ENCODE assay signal across 8 mouse cellular contexts in genomic region chr2:33468466-33469097, GRCm38 (mm10). TPM values are rescaled to one million over a fixed set of nuclear protein-coding genes. Genes with fewer than 3 reads are reported as not detected.
DNase-seq lines count a peak whose midpoint lies in the region; ATAC-seq and TF ChIP-seq lines count a peak whose summit lies in the region.

TSS of gene Zbtb43 (minus strand) at chr2:33468559.

- intact Hi-C loops in heart, postnatal 14 days (cut with DNase I) = loop anchor here (2.0 kb wide), 1 partner anchor 36 kb away; no protein-coding TSS in a partner anchor

- peak within 1 kb of the TSS; percentile 95 for H3K4me3 ChIP-seq in ES-Bruce4 (ENCODE audit: low read depth, low read length)
- H3K4me3 ChIP-seq in forebrain, embryonic 14.5 days (ENCODE audit: low read depth, low read length) = peak within 1 kb of the TSS; percentile 97
- peak within 1 kb of the TSS; percentile 92 for H3K4me3 ChIP-seq in neural tube, embryonic 15.5 days (replicated peaks)

- peak; percentile 98 for DNase-seq in forebrain, embryonic 14.5 days (ENCODE audit: low spot score)
- DNase-seq in heart, postnatal 14 days = peak; percentile 95 to 97
- peak; percentile 96 for DNase-seq in layer of hippocampus, adult 11-12 months (ENCODE audit: low spot score)
- DNase-seq in lung, adult 18-20 months = peak; percentile 96 to 97
- peak; percentile 94 for DNase-seq in testis, postnatal 14 days (ENCODE audit: low spot score)

- no peak for TF ChIP-seq CTCF in ES-Bruce4 (IDR thresholded peaks at IDR 0.05; ENCODE audit: low read depth, low read length)

- peak within 1 kb of the TSS; percentile 82 for H3K4me2 ChIP-seq in forebrain, embryonic 14.5 days (ENCODE audit: low read length)
- peak within 1 kb of the TSS; percentile 86 for H3K4me2 ChIP-seq in neural tube, embryonic 15.5 days

- peak within 1 kb of the TSS; percentile 82 for H3K9ac ChIP-seq in ES-Bruce4 (ENCODE audit: low read depth, poor library complexity, severe bottlenecking)
- H3K9ac ChIP-seq in forebrain, embryonic 14.5 days (ENCODE audit: low read length) = peak within 1 kb of the TSS; percentile 90
- H3K9ac ChIP-seq in neural tube, embryonic 15.5 days (replicated peaks) = peak within 1 kb of the TSS; percentile 71

- peak; percentile 92 for ATAC-seq in cerebellum, adult (ENCODE audit: insufficient number of reproducible peaks, low FRiP score, low TSS enrichment)
- peak; percentile 99 for ATAC-seq in forebrain, embryonic 14.5 days
- peak; percentile 93 for ATAC-seq in neural tube, embryonic 15.5 days (ENCODE audit: low FRiP score)

- H3K27ac ChIP-seq in ES-Bruce4 (ENCODE audit: insufficient read depth, low read length) = peak within 1 kb of the TSS; percentile 30; the same call in 1 of the 2 replicates
- H3K27ac ChIP-seq in forebrain, embryonic 14.5 days (ENCODE audit: low read depth, low read length) = peak within 1 kb of the TSS; percentile 48; the same call in 1 of the 2 replicates
- peak within 1 kb of the TSS; percentile 66; the same call in 1 of the 2 replicates for H3K27ac ChIP-seq in neural tube, embryonic 15.5 days (replicated peaks)

- WGBS in forebrain, embryonic 14.5 days = 6% methylated on average over 36 of the region's 36 CpGs
- 4% methylated on average over 35 of the region's 36 CpGs for WGBS in neural tube, embryonic 15.5 days

- H3K36me3 ChIP-seq in ES-Bruce4 (ENCODE audit: control insufficient read depth, insufficient read depth, low read length, poor library complexity, severe bottlenecking) = peaks cover 2% of the 10 kb centered on the region; the same call in 1 of the 2 replicates
- H3K36me3 ChIP-seq in forebrain, embryonic 14.5 days (ENCODE audit: control insufficient read depth, insufficient read depth, low read length) = peaks cover 11% of the 10 kb centered on the region; the same call in 1 of the 2 replicates
- peaks cover 2% of the 10 kb centered on the region; the same call in 1 of the 2 replicates for H3K36me3 ChIP-seq in neural tube, embryonic 15.5 days

- TF ChIP-seq POLR2A in ES-Bruce4 (IDR thresholded peaks at IDR 0.05; ENCODE audit: insufficient read depth, low read length) = peak; percentile 49

- H3K27me3 ChIP-seq in ES-Bruce4 (ENCODE audit: control insufficient read depth, insufficient read depth, low read length, poor library complexity, severe bottlenecking) = no peaks in the 10 kb centered on the region
- H3K27me3 ChIP-seq in forebrain, embryonic 14.5 days (replicated peaks; ENCODE audit: control insufficient read depth, insufficient read depth, low read length) = 0 out of 2 replicates have a peak, but pooled peaks cover 5% of the 10 kb centered on the region
- no peaks in the 10 kb centered on the region for H3K27me3 ChIP-seq in neural tube, embryonic 15.5 days (replicated peaks)

- peak; percentile 50; the same call in 1 of the 2 replicates for TF ChIP-seq EP300 in ES-Bruce4 (IDR thresholded peaks at IDR 0.05; ENCODE audit: insufficient read depth, low read depth, low read length)

- H3K9me3 ChIP-seq in ES-Bruce4 (replicated peaks; ENCODE audit: control insufficient read depth, insufficient read depth, low read length, poor library complexity, severe bottlenecking) = no peaks in the 10 kb centered on the region
- H3K9me3 ChIP-seq in forebrain, embryonic 14.5 days (replicated peaks; ENCODE audit: control insufficient read depth, low read length) = no peaks in the 10 kb centered on the region
- H3K9me3 ChIP-seq in neural tube, embryonic 15.5 days (replicated peaks) = no peaks in the 10 kb centered on the region

- H3K4me1 ChIP-seq in ES-Bruce4 (ENCODE audit: control insufficient read depth, insufficient read depth, low read length) = peaks cover 4% of the 10 kb centered on the region
- H3K4me1 ChIP-seq in forebrain, embryonic 14.5 days (ENCODE audit: control insufficient read depth, insufficient read depth, low read length) = peaks cover 8% of the 10 kb centered on the region
- H3K4me1 ChIP-seq in neural tube, embryonic 15.5 days = peaks cover 31% of the 10 kb centered on the region

RNA-seq across cellular contexts. Expression of gene Zbtb43, which starts in this region (rescaled TPM):
- 23.4 and 31.3 TPM in 2 replicates for polyA plus RNA-seq in ES-Bruce4 (2011; ENCODE audit: insufficient read depth, insufficient read length, low read depth, missing spikeins)
- 29.0 and 33.2 TPM in 2 replicates for polyA plus RNA-seq in forebrain, embryonic 14.5 days (2014; fragmentation: Nextera tagmentation; extraction: Ambion mirVana)
- total RNA-seq in heart, postnatal 14 days (2021) = 10 to 100 TPM; 22.6 to 23.7 TPM
- polyA plus RNA-seq in neural tube, embryonic 15.5 days (2015; fragmentation: Nextera tagmentation; extraction: Ambion mirVana) = 20.4 and 21.9 TPM in 2 replicates

Comparison
In these comparisons a context has a peak if more than half of its experiments do, and no peak if none do; other contexts are left out.
1. Peak in every context shown above with its lines: DNase-seq, ATAC-seq, H3K4me3 ChIP-seq and H3K27ac ChIP-seq.